ENCODE assay signal across 9 mouse cellular contexts in genomic region chr4:45789263-45789958, GRCm38 (mm10). TPM values are rescaled to one million over a fixed set of nuclear protein-coding genes. Genes with fewer than 3 reads are reported as not detected.
DNase-seq lines count a peak whose midpoint lies in the region; ATAC-seq and TF ChIP-seq lines count a peak whose summit lies in the region.
"Had no signal": no experiment of that assay in that cellular context is flagged by ENCODE, and none has a peak within 500 bp of the region (broad histone marks: within the 10 kb centered on the region; RNA-seq: fewer than 3 reads in every experiment).

No protein-coding gene starts in this region.

- H3K4me1 ChIP-seq in stomach, embryonic 14.5 days (ENCODE audit: control insufficient read depth, insufficient read depth, low read length) = peaks cover 4% of the 10 kb centered on the region; the same call in 1 of the 2 replicates
- H3K4me1 ChIP-seq in stomach, postnatal 0 days (replicated peaks; ENCODE audit: control insufficient read depth, insufficient read depth) = no peaks in the 10 kb centered on the region
- H3K4me1 ChIP-seq in forebrain, postnatal 0 days (ENCODE audit: insufficient read depth) = peaks cover 12% of the 10 kb centered on the region
- peaks cover 2% of the 10 kb centered on the region for H3K4me1 ChIP-seq in hindbrain, embryonic 16.5 days (ENCODE audit: control insufficient read depth, insufficient read depth, low read depth, low read length)

- no peaks in the 10 kb centered on the region for H3K27me3 ChIP-seq in stomach, embryonic 14.5 days (ENCODE audit: control insufficient read depth, insufficient read depth, low read length)
- no peaks in the 10 kb centered on the region for H3K27me3 ChIP-seq in stomach, postnatal 0 days (ENCODE audit: control insufficient read depth, insufficient read depth, low read length)
- no peaks in the 10 kb centered on the region for H3K27me3 ChIP-seq in forebrain, postnatal 0 days (ENCODE audit: insufficient read depth, low read length)
- no peaks in the 10 kb centered on the region for H3K27me3 ChIP-seq in hindbrain, embryonic 16.5 days (replicated peaks; ENCODE audit: control insufficient read depth, insufficient read depth, low read length)

- H3K9me3 ChIP-seq in stomach, embryonic 14.5 days (ENCODE audit: control insufficient read depth, low read depth, low read length) = no peaks in the 10 kb centered on the region
- H3K9me3 ChIP-seq in stomach, postnatal 0 days (ENCODE audit: control insufficient read depth, low read length) = no peaks in the 10 kb centered on the region
- H3K9me3 ChIP-seq in forebrain, postnatal 0 days (ENCODE audit: low read length) = no peaks in the 10 kb centered on the region
- H3K9me3 ChIP-seq in hindbrain, embryonic 16.5 days (ENCODE audit: control insufficient read depth, low read length) = no peaks in the 10 kb centered on the region

- no peak for DNase-seq in stomach, postnatal 0 days (ENCODE audit: low spot score)
- DNase-seq in forebrain, postnatal 0 days = no peak
- DNase-seq in liver = peak; percentile 52
- no peak for DNase-seq in thymus, postnatal 36 days
- DNase-seq in urinary bladder, postnatal 10 days (ENCODE audit: low spot score) = no peak
- no peak for DNase-seq in gastrocnemius, postnatal 25 days

- no peak for TF ChIP-seq CTCF in stomach, postnatal 0 days (IDR thresholded peaks at IDR 0.05; ENCODE audit: low read depth)
- no peak for TF ChIP-seq CTCF in forebrain, postnatal 0 days (IDR thresholded peaks at IDR 0.05; ENCODE audit: low read depth)

- H3K4me3 ChIP-seq in stomach, embryonic 14.5 days (ENCODE audit: low read depth, low read length) = no peak overlapping the region
- no peak overlapping the region for H3K4me3 ChIP-seq in stomach, postnatal 0 days (ENCODE audit: low read depth, low read length)
- no peak overlapping the region for H3K4me3 ChIP-seq in forebrain, postnatal 0 days (ENCODE audit: low read depth, low read length)
- no peak overlapping the region for H3K4me3 ChIP-seq in hindbrain, embryonic 16.5 days (ENCODE audit: low read length)

- no peak for TF ChIP-seq EP300 in stomach, postnatal 0 days (optimal IDR thresholded peaks at IDR 0.05)

- no peaks in the 10 kb centered on the region for H3K36me3 ChIP-seq in stomach, embryonic 14.5 days (ENCODE audit: control insufficient read depth, insufficient read depth, low read length)
- H3K36me3 ChIP-seq in stomach, postnatal 0 days (ENCODE audit: control insufficient read depth, insufficient read depth, low read length) = no peaks in the 10 kb centered on the region
- H3K36me3 ChIP-seq in forebrain, postnatal 0 days (ENCODE audit: insufficient read depth) = no peaks in the 10 kb centered on the region
- no peaks in the 10 kb centered on the region for H3K36me3 ChIP-seq in hindbrain, embryonic 16.5 days (ENCODE audit: control insufficient read depth, insufficient read depth, low read length)

- H3K9ac ChIP-seq in stomach, embryonic 14.5 days (replicated peaks; ENCODE audit: low read depth, low read length) = no peak overlapping the region
- H3K9ac ChIP-seq in stomach, postnatal 0 days (ENCODE audit: low read length) = no peak overlapping the region
- no peak overlapping the region for H3K9ac ChIP-seq in forebrain, postnatal 0 days
- H3K9ac ChIP-seq in hindbrain, embryonic 16.5 days (ENCODE audit: low read depth, low read length) = no peak overlapping the region

- 61% methylated on average over 13 of the region's 13 CpGs for WGBS in stomach, embryonic 14.5 days
- 60% methylated on average over 13 of the region's 13 CpGs for WGBS in stomach, postnatal 0 days
- 42% methylated on average over 13 of the region's 13 CpGs for WGBS in forebrain, postnatal 0 days
- 57% methylated on average over 13 of the region's 13 CpGs for WGBS in hindbrain, embryonic 16.5 days

- ATAC-seq in stomach, embryonic 14.5 days (ENCODE audit: insufficient number of reproducible peaks, insufficient read depth, low FRiP score, low read depth) = 0 out of 2 replicates have a peak, but pooled peaks have one; percentile 25
- ATAC-seq in stomach, postnatal 0 days (ENCODE audit: low FRiP score, low TSS enrichment) = no peak
- ATAC-seq in forebrain, postnatal 0 days = peak; percentile 61
- ATAC-seq in hindbrain, embryonic 16.5 days = peak; percentile 59

- H3K27ac ChIP-seq in stomach, embryonic 14.5 days (ENCODE audit: low read length) = no peak overlapping the region; the same call in 1 of the 2 replicates
- H3K27ac ChIP-seq in stomach, postnatal 0 days (replicated peaks) = no peak overlapping the region
- H3K27ac ChIP-seq in forebrain, postnatal 0 days (ENCODE audit: low read depth, low read length) = peak overlapping the region; percentile 29; the same call in 1 of the 2 replicates
- H3K27ac ChIP-seq in hindbrain, embryonic 16.5 days (ENCODE audit: low read depth, low read length) = peak overlapping the region; percentile 31; the same call in 1 of the 2 replicates

- H3K4me2 ChIP-seq in stomach, embryonic 14.5 days (replicated peaks; ENCODE audit: low read depth, low read length) = no peak overlapping the region
- H3K4me2 ChIP-seq in stomach, postnatal 0 days (replicated peaks; ENCODE audit: low read depth) = no peak overlapping the region
- H3K4me2 ChIP-seq in forebrain, postnatal 0 days (ENCODE audit: low read depth) = no peak overlapping the region
- no peak overlapping the region for H3K4me2 ChIP-seq in hindbrain, embryonic 16.5 days (ENCODE audit: low read length)

RNA-seq across cellular contexts. Expression of gene Aldh1b1, which starts 9.4 kb away (rescaled TPM):
- polyA plus RNA-seq in stomach, embryonic 14.5 days (2014; fragmentation: Nextera tagmentation; extraction: Ambion mirVana) = 5.0 and 12.5 TPM in 2 replicates
- 6.8 and 7.5 TPM in 2 replicates for polyA plus RNA-seq in stomach, postnatal 0 days (2015; fragmentation: Nextera tagmentation; extraction: Ambion mirVana)
- 56.4 and 57.6 TPM in 2 replicates for total RNA-seq in forebrain, postnatal 0 days (2014; rRNA removed)
- 37.1 and 39.2 TPM in 2 replicates for polyA plus RNA-seq in forebrain, postnatal 0 days (2015; fragmentation: Nextera tagmentation; extraction: Ambion mirVana)
- 20.8 and 22.5 TPM in 2 replicates for polyA plus RNA-seq in hindbrain, embryonic 16.5 days (2015; fragmentation: Nextera tagmentation; extraction: Ambion mirVana)
- total RNA-seq in gastrocnemius, postnatal 25 days (2021) = under 1 TPM; 0.51 to 0.77 TPM

RNA-seq across cellular contexts. Expression of gene Igfbpl1, which starts 37.3 kb away (rescaled TPM):
- polyA plus RNA-seq in stomach, embryonic 14.5 days (2014; fragmentation: Nextera tagmentation; extraction: Ambion mirVana) = 0.48 and 1.2 TPM in 2 replicates
- polyA plus RNA-seq in stomach, postnatal 0 days (2015; fragmentation: Nextera tagmentation; extraction: Ambion mirVana) = 0.08 and 0.17 TPM in 2 replicates
- total RNA-seq in forebrain, postnatal 0 days (2014; rRNA removed) = 102 and 123 TPM in 2 replicates
- 41.0 and 55.1 TPM in 2 replicates for polyA plus RNA-seq in forebrain, postnatal 0 days (2015; fragmentation: Nextera tagmentation; extraction: Ambion mirVana)
- 20.2 and 27.3 TPM in 2 replicates for polyA plus RNA-seq in hindbrain, embryonic 16.5 days (2015; fragmentation: Nextera tagmentation; extraction: Ambion mirVana)
- not detected for total RNA-seq in gastrocnemius, postnatal 25 days (2021)
- total RNA-seq: hematopoietic stem cell, adult 5-6 weeks had no signal

RNA-seq across cellular contexts. Expression of gene Stra6l, which starts 59.1 kb away (rescaled TPM):
- 0.11 and 0.12 TPM in 2 replicates for polyA plus RNA-seq in stomach, embryonic 14.5 days (2014; fragmentation: Nextera tagmentation; extraction: Ambion mirVana)
- polyA plus RNA-seq in stomach, postnatal 0 days (2015; fragmentation: Nextera tagmentation; extraction: Ambion mirVana) = 0.05 and 0.16 TPM in 2 replicates
- 0.29 and 0.46 TPM in 2 replicates for total RNA-seq in forebrain, postnatal 0 days (2014; rRNA removed)
- 0.38 and 0.47 TPM in 2 replicates for polyA plus RNA-seq in forebrain, postnatal 0 days (2015; fragmentation: Nextera tagmentation; extraction: Ambion mirVana)
- polyA plus RNA-seq in hindbrain, embryonic 16.5 days (2015; fragmentation: Nextera tagmentation; extraction: Ambion mirVana) = 0.29 and 0.36 TPM in 2 replicates
- not detected for total RNA-seq in gastrocnemius, postnatal 25 days (2021)
- total RNA-seq: hematopoietic stem cell, adult 5-6 weeks had no signal

Comparison
In these comparisons a context has a peak if more than half of its experiments do, and no peak if none do; other contexts are left out.
1. H3K27ac ChIP-seq: peak in forebrain, postnatal 0 days (single experiment) and hindbrain, embryonic 16.5 days (single experiment); none in stomach, embryonic 14.5 days (single experiment) and stomach, postnatal 0 days (single experiment).